Mouse (Mus musculus) heart, embryonic 16.5 days (tissue): ENCODE measurements around the gene Daam2. TPM values are rescaled to one million over a fixed set of nuclear protein-coding genes. Genes with fewer than 3 reads are reported as not detected.
A peak's percentile ranks its signal among the peaks of the same experiment; 100 is the strongest.
"Not testable (repeated sequence)": the region's sequence is repeated elsewhere in the genome, so short reads cannot be mapped to it uniquely, and the experiment has no call there.

ENCODE experiments used
- ATAC-seq: fragments of 200-750 bp; cut with Nextera tagmentation; replicated peaks from 2 replicates; pipeline ENCODE4 v1.8.0; 2017; ENCODE audit warnings: moderate number of reproducible peaks; ENCODE audit not compliant: insufficient read depth, low FRiP score; ENCODE audit errors: extremely low read depth
- H3K27ac ChIP-seq: fragments of 300-500 bp; sonication (generic); 2 replicates; pipeline ENCODE4 v1.5.1; 2014; ENCODE audit warnings: mild to moderate bottlenecking, low read length, control low read depth, moderate library complexity
- H3K27me3 ChIP-seq: fragments of 300-500 bp; sonication (generic); 2 replicates; pipeline ENCODE4 v1.6.1; 2014; ENCODE audit warnings: low read length, mixed read lengths; ENCODE audit not compliant: control insufficient read depth, insufficient read depth
- H3K36me3 ChIP-seq: fragments of 300-500 bp; sonication (generic); 2 replicates; pipeline ENCODE4 v1.6.1; 2014; ENCODE audit not compliant: control insufficient read depth, insufficient read depth
- H3K4me1 ChIP-seq: fragments of 300-500 bp; sonication (generic); 2 replicates; pipeline ENCODE4 v1.6.1; 2014; ENCODE audit warnings: low read length, mixed read lengths; ENCODE audit not compliant: control insufficient read depth, insufficient read depth
- H3K4me2 ChIP-seq: fragments of 300-500 bp; sonication (generic); 2 replicates; pipeline ENCODE4 v1.6.1; 2014; ENCODE audit warnings: low read depth, mild to moderate bottlenecking, control low read depth, low read length
- H3K4me3 ChIP-seq: fragments of 300-500 bp; sonication (generic); 2 replicates; pipeline ENCODE4 v1.5.1; 2014; ENCODE audit warnings: mild to moderate bottlenecking, control low read depth, low read length
- H3K9ac ChIP-seq: fragments of 300-500 bp; sonication (generic); 2 replicates; pipeline ENCODE4 v1.6.1; 2014; ENCODE audit warnings: low read length, control low read depth
- H3K9me3 ChIP-seq: fragments of 300-500 bp; sonication (generic); replicated peaks from 2 replicates; pipeline ENCODE4 v1.6.1; 2016; ENCODE audit warnings: low read length; ENCODE audit not compliant: control insufficient read depth
- WGBS: fragments of 180-500 bp; shearing (Covaris S2); extraction: QIAGEN DNeasy Blood & Tissue Kit; methylation state at CpG from one replicate; pipeline ENCODE4 v1.1.7; 2014; 5-methylcytosine and 5-hydroxymethylcytosine counted together
- polyA plus RNA-seq: library from polyadenylated mRNA; unstranded; fragments of >200 nt; fragmentation: Nextera tagmentation; extraction: Ambion mirVana; gene quantifications from 2 replicates; pipeline ENCODE4 v1.2.1, GENCODE M21; 2015

Daam2 gene
- polyA plus RNA-seq, 1 experiment from 2014 or later = 3.4 TPM

DNA sequence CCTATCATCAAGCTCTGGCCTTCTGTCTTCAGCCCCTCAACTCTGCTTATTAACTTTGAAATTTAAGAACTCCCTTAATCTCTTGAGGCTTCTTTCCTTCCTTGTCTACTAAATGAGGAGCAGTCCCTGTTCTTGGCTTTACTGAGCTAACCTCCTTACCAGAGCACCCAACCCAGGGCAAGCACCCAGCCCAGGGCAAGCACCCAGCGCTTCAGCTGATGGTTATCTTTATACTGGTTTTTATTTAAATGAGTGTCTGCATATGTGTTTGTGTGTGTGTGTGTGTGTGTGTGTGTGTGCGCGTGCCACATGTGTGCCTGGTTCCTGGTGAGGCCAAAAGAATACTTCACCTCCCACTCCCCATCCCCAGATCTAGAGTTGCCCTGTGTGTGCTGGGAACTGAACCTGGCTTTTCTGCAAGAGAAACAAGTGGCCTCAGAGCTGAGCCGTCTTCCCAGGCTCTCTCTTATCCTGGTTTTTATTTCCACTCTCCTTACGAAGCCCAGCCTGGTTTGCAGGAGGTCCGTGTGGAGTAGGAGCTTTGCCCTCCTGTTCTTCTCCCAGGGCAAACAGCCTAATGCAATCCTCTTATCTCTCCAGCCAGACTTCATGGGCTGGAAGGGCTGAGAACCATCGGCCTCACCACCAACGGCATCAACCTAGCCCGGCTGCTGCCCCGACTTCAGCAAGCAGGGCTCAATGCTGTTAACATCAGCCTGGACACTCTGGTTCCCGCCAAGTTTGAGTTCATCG is 125.1 kb downstream of the Daam2 start:
- Histone ChIP-seq H3K4me3 (no peak overlapping the region), H3K4me2 (no peak overlapping the region), H3K9ac (no peak overlapping the region), H3K36me3 (peaks cover 35% of the 10 kb centered on the region), H3K4me1 (0 out of 2 replicates have a peak, but pooled peaks cover 2% of the 10 kb centered on the region), H3K27me3 (no peaks in the 10 kb centered on the region), H3K27ac (no peak overlapping the region), H3K9me3 (0 out of 2 replicates have a peak, but pooled peaks cover 3% of the 10 kb centered on the region)
- 47% methylated on average over 12 of the region's 12 CpGs for WGBS
- no peak for ATAC-seq

DNA sequence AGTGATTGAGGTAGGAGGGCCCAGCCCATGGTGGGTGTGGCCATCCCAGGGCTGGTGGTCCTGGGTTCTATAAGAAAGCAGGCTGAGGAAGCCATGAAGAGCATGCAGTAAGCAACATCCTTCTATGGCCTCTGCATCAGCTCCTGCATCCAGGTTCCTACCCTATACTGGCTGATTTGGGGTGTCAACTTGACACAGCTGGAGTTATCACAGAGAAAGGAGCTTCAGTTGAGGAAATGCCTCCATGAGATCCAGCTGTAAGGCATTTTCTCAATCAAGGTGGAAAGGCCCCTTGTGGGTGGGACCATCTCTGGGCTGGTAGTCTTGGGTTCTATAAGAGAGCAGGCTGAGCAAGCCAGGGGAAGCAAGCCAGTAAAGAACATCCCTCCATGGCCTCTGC is 126.8 kb downstream of the Daam2 start:
- H3K9me3 ChIP-seq, H3K27ac ChIP-seq, H3K4me2 ChIP-seq, H3K9ac ChIP-seq, H3K4me1 ChIP-seq, ATAC-seq, H3K27me3 ChIP-seq, H3K4me3 ChIP-seq: not testable (repeated sequence)
- peaks cover 40% of the 10 kb centered on the region for H3K36me3 ChIP-seq

DNA sequence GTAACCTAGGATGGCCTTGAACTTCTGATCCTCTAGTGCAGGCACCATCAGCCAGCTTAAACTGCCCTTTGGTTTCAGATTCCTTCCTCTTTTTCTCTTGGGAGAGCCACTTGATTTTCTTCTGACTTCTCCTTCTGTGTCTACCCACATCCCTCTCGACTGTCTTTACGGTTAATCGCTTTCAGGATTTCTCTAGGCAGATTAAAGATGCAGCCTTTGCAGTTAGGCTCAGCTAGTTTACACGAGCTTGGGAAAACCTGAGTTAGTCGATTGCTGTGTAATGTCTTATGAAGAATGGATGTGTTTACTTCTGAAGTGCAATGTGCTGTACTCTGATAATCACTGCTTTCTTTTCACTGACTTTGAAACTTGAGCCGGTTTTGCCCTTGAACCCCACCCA is 127.5 kb downstream of the Daam2 start:
- Histone ChIP-seq H3K27me3 (no peaks in the 10 kb centered on the region), H3K9me3 (0 out of 2 replicates have a peak, but pooled peaks cover 3% of the 10 kb centered on the region), H3K4me3 (no peak overlapping the region), H3K27ac (no peak overlapping the region), H3K36me3 (peaks cover 40% of the 10 kb centered on the region), H3K4me1 (peaks cover 11% of the 10 kb centered on the region; the same call in 1 of the 2 replicates), H3K4me2 (no peak overlapping the region), H3K9ac (no peak overlapping the region)
- 81% methylated on average over 6 of the region's 6 CpGs for WGBS
- no peak for ATAC-seq

DNA sequence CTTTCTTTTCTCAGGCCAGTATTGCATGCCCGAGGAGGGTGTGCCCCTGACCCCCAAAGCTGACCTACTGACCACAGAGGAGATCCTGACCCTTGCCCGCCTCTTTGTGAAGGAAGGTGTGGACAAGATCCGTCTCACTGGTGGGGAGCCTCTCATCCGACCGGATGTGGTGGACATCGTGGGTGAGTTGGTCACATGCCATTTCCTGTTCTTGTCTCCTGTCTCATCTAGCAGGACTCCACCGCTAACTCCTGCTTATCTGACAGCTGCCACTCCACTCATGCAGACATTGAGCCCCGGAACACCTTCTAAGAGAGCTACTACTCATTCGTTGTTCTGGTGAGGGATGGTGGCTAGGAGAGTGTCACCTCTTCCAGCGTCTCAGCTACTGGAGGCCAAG is 129.1 kb downstream of the Daam2 start:
- no peak overlapping the region for H3K4me2 ChIP-seq
- H3K27me3 ChIP-seq = no peaks in the 10 kb centered on the region
- H3K9ac ChIP-seq = no peak overlapping the region
- WGBS = 85% methylated on average over 10 of the region's 10 CpGs
- no peak overlapping the region for H3K4me3 ChIP-seq
- H3K9me3 ChIP-seq = 0 out of 2 replicates have a peak, but pooled peaks cover 3% of the 10 kb centered on the region
- ATAC-seq = no peak
- H3K27ac ChIP-seq = no peak overlapping the region
- H3K36me3 ChIP-seq = peaks cover 38% of the 10 kb centered on the region
- peaks cover 15% of the 10 kb centered on the region; the same call in 1 of the 2 replicates for H3K4me1 ChIP-seq

DNA sequence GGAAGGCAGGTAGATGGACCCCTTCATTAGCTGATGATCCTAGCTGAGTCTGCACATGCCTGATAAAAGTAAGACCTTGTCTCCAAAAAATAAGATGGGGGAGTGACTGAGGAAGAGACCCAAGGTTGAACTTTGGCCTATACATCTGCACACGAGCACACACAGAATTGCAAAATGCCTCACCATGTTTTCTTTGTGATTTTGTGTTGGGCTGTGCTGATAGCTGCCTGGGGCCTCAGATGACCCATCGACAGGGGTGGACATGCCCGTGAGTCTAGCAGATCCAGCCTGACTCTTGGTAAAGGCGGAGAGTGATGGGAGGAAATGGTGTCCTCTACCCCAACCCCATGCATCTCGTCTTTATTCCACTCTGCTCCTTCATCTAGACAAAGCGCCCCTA is 129.9 kb downstream of the Daam2 start:
- WGBS = 62% methylated on average over 6 of the region's 6 CpGs
- no peak for ATAC-seq

DNA sequence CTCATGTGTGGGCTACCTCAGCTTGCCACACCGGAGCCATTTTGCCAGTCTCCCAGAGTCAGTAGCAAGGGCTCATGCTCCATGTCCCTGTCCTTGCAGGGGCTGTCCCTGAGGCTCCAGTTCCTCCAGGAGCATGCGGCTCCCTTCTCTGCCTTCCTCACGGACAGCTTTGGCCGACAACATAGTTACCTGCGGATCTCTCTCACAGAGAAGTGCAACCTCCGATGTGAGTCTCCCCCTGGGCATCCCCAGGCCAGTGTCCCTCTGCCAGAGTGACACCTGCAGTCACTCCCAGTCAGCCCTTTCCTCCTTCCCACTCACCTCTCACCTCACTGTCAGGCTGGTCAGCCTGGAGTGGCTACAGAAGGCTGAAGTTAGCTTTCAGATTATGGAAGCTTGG is 131.1 kb downstream of the Daam2 start:
- no peak overlapping the region for H3K27ac ChIP-seq
- H3K9me3 ChIP-seq = 0 out of 2 replicates have a peak, but pooled peaks cover 3% of the 10 kb centered on the region
- WGBS = 95% methylated on average over 6 of the region's 6 CpGs
- H3K4me1 ChIP-seq = peaks cover 21% of the 10 kb centered on the region
- no peak overlapping the region for H3K9ac ChIP-seq
- no peak overlapping the region for H3K4me2 ChIP-seq
- H3K36me3 ChIP-seq = peaks cover 31% of the 10 kb centered on the region
- no peaks in the 10 kb centered on the region for H3K27me3 ChIP-seq
- no peak overlapping the region for H3K4me3 ChIP-seq
- ATAC-seq = no peak

More for the DNA sequence above, 129.9 kb downstream of the Daam2 start:
- no peak overlapping the region for H3K27ac ChIP-seq
- peaks cover 35% of the 10 kb centered on the region for H3K36me3 ChIP-seq
- no peak overlapping the region for H3K9ac ChIP-seq
- no peak overlapping the region for H3K4me3 ChIP-seq
- no peak overlapping the region for H3K4me2 ChIP-seq
- 0 out of 2 replicates have a peak, but pooled peaks cover 3% of the 10 kb centered on the region for H3K9me3 ChIP-seq
- peaks cover 21% of the 10 kb centered on the region for H3K4me1 ChIP-seq
- no peaks in the 10 kb centered on the region for H3K27me3 ChIP-seq

DNA sequence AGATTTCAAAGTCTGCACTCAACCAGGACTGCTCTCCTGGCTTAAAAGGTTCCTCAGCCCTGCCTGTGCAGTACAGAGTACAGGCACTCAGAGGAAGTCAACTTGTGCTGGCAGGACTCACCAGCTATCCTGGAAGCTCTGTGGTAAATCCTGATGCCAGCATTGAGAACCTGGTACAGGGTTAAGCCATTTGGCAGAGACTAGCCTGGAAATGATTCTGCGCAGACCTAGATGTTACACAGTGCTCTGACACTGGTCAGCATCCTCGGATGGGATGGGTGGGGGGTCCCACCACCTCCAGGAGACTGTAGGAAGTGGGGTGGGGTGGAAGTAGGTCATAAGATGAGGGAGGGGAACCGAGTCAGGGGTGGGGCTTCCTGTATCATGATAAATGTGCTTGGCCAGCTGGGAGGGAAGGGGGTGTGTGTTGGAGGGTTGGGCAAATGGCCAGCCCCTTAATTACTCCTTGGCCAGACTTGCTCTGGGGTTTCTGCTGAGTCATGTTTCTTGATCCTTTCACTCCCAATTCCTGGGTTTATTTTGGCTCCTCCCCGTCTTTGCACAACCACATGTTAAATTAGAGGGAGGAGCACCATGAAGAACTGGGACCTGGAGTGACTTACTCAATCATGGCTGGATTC is 132.0 kb downstream of the Daam2 start:
- H3K4me2 ChIP-seq = no peak overlapping the region
- peak; percentile 7; the same call in 1 of the 2 replicates for ATAC-seq
- 0 out of 2 replicates have a peak, but pooled peaks cover 3% of the 10 kb centered on the region for H3K9me3 ChIP-seq
- no peak overlapping the region for H3K9ac ChIP-seq
- H3K27me3 ChIP-seq = no peaks in the 10 kb centered on the region
- no peak overlapping the region for H3K4me3 ChIP-seq
- peaks cover 30% of the 10 kb centered on the region for H3K36me3 ChIP-seq
- H3K4me1 ChIP-seq = peaks cover 25% of the 10 kb centered on the region
- peak overlapping the region; percentile 30; the same call in 1 of the 2 replicates for H3K27ac ChIP-seq
- WGBS = 57% methylated on average over 4 of the region's 4 CpGs

DNA sequence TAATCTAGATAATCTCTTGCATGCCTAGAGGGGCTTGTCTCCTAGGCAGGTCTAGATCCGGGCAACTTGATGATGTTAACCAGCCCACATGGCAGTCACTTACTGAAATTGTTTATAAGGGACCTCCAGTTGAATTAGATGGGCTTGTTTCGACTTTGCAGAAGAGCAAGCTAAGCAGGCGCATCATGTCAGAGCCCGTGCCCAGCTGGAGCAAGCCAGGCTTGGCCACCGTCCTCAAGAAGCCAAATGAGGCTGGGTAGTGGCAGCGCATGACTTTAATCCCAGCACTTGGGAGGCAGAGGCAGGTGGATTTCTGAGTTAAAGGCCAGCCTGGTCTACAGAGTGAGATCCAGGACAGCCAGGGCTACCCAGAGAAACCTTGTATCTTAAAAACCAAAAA is 133.0 kb downstream of the Daam2 start:
- 0 out of 2 replicates have a peak, but pooled peaks cover 3% of the 10 kb centered on the region for H3K9me3 ChIP-seq
- peaks cover 26% of the 10 kb centered on the region for H3K36me3 ChIP-seq
- whole genome bisulfite sequencing = 87% methylated on average over 6 of the region's 6 CpGs
- peaks cover 25% of the 10 kb centered on the region for H3K4me1 ChIP-seq
- H3K4me3 ChIP-seq = no peak overlapping the region
- no peak for ATAC-seq
- no peak overlapping the region for H3K4me2 ChIP-seq
- H3K27me3 ChIP-seq = no peaks in the 10 kb centered on the region
- H3K9ac ChIP-seq = no peak overlapping the region
- no peak overlapping the region for H3K27ac ChIP-seq

DNA sequence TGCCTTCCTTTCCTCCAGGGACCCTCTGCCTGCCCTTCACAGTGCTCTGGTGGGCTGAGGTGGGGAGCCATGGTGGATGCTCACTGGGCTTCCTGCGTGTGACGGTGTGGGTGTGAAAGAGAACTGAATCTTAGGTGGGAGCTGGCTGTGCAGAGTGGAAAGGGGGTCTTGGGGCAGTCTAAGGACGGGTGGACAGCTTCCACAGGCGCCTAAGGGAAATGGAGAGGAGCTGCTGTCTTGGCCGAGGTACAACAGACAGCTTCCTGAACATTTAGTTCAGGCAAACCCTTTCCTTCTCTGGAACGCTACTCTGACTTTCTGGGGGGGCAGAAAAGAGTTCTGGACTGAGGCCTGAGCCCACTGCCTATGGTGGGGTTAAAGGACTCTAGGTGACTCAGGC is 134.0 kb downstream of the Daam2 start:
- H3K27me3 ChIP-seq = no peaks in the 10 kb centered on the region
- ATAC-seq = no peak
- peak overlapping the region; percentile 24; the same call in 1 of the 2 replicates for H3K4me2 ChIP-seq
- H3K9ac ChIP-seq = peak overlapping the region; percentile 21; the same call in 1 of the 2 replicates
- no peaks in the 10 kb centered on the region for H3K9me3 ChIP-seq
- peaks cover 25% of the 10 kb centered on the region for H3K4me1 ChIP-seq
- H3K27ac ChIP-seq = no peak overlapping the region
- H3K36me3 ChIP-seq = peaks cover 16% of the 10 kb centered on the region
- 69% methylated on average over 6 of the region's 6 CpGs for WGBS
- no peak overlapping the region for H3K4me3 ChIP-seq
